Mouse (Mus musculus) MEL (cell line): ENCODE measurements around the gene Pbx4.

ENCODE experiments used
- CTCF ChIP-seq, 3 experiments: IDR thresholded peaks in 2 of 3; conservative IDR thresholded peaks in 1 of 3; 2 replicates each; pipeline ENCODE4 v1.5.1; 2011 to 2012; ENCODE audit warnings: low read length in 3 of 3, low read depth in 2 of 3, mild to moderate bottlenecking in 2 of 3, improper control_type of control experiment in 1 of 3, inconsistent platforms in 1 of 3, mixed read lengths in 1 of 3, moderate library complexity in 1 of 3; ENCODE audit not compliant: control insufficient read depth in 1 of 3, insufficient read depth in 1 of 3, poor library complexity in 1 of 3, severe bottlenecking in 1 of 3
- EP300 ChIP-seq, 2 experiments: IDR thresholded peaks; 2 replicates each; pipeline ENCODE4 v1.6.1; 2011; ENCODE audit warnings: improper control_type of control experiment in 2 of 2, low read length in 2 of 2, low read depth in 1 of 2, mild to moderate bottlenecking in 1 of 2
- GATA1 ChIP-seq: IDR thresholded peaks from 2 replicates; pipeline ENCODE4 v1.6.1; 2011; ENCODE audit warnings: low read depth, low read length, improper control_type of control experiment
- MXI1 ChIP-seq: IDR thresholded peaks from 2 replicates; pipeline ENCODE4 v1.6.1; 2011; ENCODE audit warnings: mild to moderate bottlenecking, low read depth, low read length, improper control_type of control experiment
- MYC ChIP-seq: IDR thresholded peaks from 2 replicates; pipeline ENCODE4 v1.6.1; 2011; ENCODE audit warnings: low read depth, mild to moderate bottlenecking, low read length, improper control_type of control experiment, moderate library complexity
- RCOR1 ChIP-seq: IDR thresholded peaks from 2 replicates; pipeline ENCODE4 v1.6.1; 2012; ENCODE audit warnings: low read depth, mild to moderate bottlenecking, inconsistent platforms, low read length, improper control_type of control experiment
- USF1 ChIP-seq: IDR thresholded peaks from 2 replicates; pipeline ENCODE4 v1.6.1; 2014; ENCODE audit warnings: low read depth, mild to moderate bottlenecking, inconsistent platforms, low read length, improper control_type of control experiment, moderate library complexity

- TF ChIP-seq CTCF (IDR thresholded peaks at IDR 0.05 in 2 of 3, conservative IDR thresholded peaks at IDR 0.05 in 1 of 3; ENCODE audit: control insufficient read depth in 1 of 3, insufficient read depth in 1 of 3, low read depth in 2 of 3, low read length in 3 of 3, poor library complexity in 1 of 3, severe bottlenecking in 1 of 3) (no peak), EP300 (IDR thresholded peaks at IDR 0.05; ENCODE audit: low read depth in 1 of 2, low read length in 2 of 2) (no peak), RCOR1 (no peak), MYC (no peak), GATA1 (no peak), MXI1 (no peak), USF1 (no peak)
Observed at GRCm38 (mm10) chr8:69870003-69870765, 37.9 kb downstream of the Pbx4 start.
